Mouse (Mus musculus): ENCODE data around the gene Sipa1l2.
"Not testable (repeated sequence)": the region's sequence is repeated elsewhere in the genome, so short reads cannot be mapped to it uniquely, and the experiment has no call there.

Sipa1l2 gene

DNA sequence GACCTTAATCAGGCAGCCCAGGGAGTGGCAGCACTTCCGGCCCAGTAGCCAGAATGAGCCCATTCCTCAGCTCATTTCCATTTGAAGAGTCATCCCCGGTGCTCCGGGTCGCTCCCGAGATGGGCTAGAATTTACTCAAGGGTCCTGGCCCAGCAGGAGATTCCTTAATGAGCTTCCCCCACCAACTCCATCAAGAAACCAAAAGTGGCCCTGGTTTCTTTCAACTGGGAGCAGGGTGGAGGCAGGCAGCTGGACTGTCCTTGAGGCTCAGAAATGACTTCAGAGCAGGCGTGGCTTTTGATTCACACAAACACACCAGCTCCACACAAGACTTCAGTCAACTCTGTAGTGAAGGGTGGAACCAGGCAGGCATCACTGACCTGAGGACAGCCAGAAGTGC is 109.0 kb downstream of the Sipa1l2 start:
- no peak for DNase-seq (ENCODE audit: low spot score)

DNA sequence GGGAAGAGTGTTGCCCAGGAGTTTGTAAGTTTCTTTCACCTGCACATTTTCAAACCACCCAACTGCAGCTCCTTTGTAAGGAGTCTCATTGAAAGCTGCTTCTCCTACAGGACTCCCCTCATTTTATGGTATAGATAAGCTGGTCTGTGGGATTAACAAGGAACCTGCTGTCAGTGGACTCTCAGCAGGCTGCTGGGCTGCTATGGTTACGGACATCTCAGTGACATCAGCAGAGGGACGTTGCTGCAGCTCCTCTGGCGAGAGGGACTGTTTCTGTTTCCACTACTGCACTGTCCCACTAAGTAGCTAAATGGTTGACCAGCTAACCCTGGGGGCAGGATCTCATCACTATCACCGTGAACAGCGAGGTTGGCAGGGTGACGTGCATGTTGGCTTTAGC is 120.6 kb downstream of the Sipa1l2 start:
- DNase-seq (ENCODE audit: low spot score): no peak

DNA sequence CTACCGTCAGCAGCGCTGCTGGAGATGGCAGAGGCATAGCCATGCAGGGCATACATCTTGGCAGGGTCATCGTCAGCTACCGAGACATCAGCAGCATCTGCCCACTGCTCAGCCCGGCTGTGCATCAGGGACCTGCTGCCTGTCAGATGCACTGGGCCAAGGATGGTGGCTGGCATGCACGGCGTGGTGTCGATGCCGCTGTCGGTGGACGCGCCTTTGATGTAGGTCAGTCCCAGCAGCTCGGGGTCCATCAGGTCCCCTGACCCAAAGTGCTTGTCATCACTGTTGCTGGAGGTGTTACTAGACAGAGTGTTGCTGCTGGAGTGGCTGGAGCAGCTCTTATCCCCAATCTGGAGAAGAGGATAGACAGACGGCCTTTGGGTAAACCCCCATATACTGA is 122.1 kb downstream of the Sipa1l2 start:
- no peak for DNase-seq (ENCODE audit: low spot score)

DNA sequence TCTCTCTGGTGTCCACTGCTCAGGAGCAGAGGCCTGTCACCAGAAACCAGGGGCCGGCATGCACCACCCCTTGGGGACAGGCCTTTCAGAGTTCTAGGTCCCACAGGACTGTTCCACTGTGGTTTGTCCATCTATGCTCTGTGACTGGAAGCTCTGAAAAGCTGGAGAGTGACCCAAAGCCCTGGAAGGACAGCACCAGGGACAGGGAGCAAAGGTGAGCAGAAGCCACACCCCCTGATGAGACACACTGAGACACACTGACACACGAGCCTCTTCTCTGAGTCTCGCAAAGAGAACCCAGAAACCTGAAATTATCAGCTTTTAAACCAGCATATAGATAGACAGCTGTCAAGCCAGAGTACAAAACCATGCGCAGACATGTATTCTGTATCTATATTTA is 123.4 kb downstream of the Sipa1l2 start:
- no peak for DNase-seq (ENCODE audit: low spot score)

DNA sequence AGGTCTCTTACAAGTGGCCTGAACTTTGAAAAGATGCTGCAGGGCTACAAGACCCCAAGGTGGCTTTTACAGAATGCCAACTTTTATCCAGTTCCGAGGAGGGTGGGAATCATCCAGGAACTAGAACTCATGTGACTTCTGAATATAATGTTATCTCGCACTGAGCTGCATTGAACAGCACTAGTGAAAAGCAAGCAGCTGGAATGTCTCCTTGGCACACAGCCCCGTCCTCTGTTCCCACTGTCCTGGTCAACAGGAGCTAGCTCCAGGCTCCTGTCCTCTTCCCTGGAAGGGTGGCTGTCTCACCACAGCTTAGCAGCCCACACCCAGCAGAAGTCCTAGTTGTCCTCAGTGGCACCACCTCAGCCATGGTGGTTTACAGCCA is 124.4 kb downstream of the Sipa1l2 start:
- DNase-seq (ENCODE audit: low spot score): peak; percentile 62

DNA sequence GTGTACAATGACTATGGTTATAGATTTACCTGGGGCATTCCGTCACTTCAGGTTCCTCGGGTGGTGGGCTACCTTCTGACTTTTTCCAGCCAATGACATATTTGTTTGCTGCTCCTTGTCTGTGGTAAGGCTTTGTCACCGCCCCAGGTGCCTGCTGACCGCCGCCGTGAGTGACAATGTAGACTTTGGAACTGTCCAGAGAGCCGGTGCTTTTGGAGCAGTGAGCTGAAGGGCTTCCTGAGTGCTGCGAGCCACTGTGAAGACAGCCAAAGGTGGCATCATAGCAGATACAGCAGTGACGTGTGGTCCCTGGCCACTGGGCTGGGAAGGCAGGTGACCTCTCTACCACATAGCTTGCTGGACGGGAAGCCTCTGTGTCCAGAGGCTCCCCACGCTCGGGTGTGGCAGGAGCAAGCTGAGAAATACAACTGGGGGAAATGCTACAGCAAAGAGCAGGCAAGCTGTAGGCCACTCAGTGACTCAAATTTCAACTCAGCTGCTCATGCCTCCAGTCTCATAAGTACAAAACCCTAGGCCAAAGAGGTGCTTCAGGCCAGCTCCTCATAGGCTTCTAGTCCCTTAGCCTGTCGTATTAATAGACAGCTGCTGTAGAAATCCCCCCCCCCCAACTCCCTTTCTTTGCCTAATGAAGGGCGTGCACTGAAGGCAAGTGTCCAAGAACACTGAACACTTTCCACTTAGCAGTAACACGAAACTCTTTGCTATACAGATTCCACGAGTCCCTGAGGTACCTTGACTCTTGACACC is 125.0 kb downstream of the Sipa1l2 start:
- DNase-seq (ENCODE audit: low spot score): no peak

DNA sequence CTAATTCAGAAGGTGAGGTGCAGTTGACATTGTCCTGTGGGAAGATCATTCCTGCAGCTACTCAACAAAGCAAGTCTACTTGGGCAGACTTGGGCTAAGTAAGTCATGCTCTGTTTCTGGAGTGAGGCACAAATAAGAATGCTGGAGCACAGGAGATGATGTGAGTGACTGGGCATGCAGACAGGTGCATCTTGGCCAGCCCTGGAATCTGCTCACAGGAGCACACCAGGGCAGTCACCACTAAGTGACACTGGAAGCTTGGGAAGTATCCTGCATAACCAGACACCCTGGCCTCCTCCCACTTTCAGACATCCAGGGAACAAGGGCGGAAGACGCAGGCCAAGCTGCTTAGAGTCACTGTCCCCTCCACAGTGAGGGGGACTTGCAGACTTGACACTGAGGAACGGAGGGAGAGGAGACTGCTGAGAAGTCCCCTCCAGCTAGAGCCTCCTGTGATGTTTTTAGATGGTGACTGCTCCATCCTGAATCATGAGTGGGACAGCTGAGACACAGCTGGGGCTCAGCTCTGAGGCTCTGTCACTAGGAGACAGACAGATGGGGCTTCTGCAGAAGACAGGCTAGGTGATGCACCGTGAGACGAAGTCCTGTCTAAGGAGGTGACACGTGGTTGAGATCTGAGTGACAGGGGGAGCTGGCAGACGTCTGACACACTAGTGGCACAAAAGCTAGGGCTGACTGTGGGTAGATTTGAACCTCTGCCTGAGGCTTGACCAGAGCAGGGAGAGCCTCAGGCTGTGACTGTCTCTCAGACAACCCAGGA is 134.1 kb downstream of the Sipa1l2 start:
- DNase-seq (ENCODE audit: low spot score): no peak

DNA sequence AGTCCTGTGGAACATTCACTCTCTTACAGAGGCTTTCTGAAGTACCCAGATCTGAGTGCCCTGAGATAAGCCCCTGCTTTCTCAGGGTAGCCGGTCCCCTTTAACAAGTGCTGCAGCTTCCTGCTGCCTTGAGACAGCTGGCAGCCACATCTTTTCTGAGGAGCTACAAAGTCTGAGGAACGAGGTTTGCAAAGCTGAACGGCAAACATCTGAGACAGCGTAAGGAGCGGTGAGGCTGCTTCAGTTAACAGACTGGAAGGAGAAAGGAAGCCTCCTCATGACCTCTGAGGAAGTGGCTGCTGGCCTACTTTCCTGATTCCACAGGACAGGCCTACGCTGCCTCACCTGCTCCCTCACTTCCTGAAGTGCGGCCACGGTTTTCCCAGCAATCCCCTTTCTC is 135.5 kb downstream of the Sipa1l2 start:
- no peak for DNase-seq (ENCODE audit: low spot score)

DNA sequence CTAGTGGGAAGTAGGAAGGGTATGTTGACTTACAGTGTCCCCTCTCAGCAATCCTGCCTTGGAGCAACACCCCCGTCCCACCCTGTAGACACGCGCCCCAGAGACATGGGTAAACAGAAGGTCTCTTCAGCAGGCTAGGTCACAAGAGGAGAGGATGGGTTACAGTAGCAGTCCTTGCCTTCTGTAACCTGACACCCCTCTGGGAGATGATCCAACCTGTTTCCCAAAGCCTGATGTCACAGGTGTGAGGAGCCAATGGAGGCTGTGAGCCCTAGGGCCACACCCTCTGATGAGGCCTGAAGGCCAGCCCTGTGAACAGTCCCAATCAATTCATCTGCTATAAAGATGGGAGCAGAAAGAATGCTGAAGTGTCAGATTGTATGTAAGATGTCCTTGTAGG is 138.3 kb downstream of the Sipa1l2 start:
- no peak for DNase-seq (ENCODE audit: low spot score)

DNA sequence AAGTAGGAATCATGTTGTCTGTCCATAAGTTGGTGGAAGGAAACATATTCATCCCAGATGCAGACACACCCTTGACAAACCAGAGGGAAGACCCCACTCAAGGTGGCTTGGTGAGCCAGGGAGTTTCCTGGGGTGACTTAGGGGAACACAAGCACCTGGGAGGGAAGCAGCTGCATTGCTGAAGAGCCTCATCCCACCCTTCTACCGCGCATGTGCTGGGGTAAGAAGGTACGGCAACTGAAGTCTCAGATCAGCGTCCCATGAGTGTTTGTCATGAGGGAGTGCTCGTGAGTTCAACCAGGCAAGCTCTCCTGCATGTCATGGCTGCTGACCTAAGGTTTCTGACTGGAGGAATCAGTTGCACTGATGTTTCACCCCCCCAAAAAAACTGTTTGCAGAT is 138.8 kb downstream of the Sipa1l2 start:
- DNase-seq (ENCODE audit: low spot score): no peak

DNA sequence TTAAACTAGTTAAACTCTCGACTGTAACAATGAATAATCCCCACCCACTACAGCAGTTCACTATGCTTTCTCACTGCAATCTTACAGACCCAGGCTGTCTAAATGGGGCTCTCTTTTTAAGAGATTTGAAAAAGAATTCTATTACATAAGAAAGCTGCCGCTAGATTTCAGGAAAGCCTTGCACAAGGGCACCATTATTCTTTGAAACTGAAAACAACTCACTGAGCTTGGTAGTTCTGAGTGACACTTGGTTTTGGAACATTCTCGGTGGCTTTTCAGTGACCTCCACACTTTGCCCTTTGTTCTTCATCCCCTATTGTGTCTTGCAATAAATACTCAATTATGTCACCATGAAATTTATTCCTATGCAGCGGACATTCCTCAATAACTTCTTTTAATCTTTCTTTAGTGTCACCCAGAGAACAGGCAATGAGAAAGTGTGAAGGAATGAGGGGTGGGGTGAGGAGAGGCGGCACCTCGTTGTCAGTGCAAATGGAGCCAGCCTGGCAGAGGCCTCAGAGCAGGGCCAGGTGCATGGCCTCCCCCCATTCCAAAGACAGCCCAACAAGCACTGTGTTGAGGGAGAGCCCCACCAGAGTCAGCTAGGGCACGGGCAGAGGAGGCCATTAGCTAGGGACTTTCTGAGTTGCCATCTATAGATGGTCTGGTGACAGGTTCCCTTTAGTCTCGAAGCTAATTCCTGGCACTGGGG is 140.5 kb downstream of the Sipa1l2 start:
- DNase-seq (ENCODE audit: low spot score): no peak

DNA sequence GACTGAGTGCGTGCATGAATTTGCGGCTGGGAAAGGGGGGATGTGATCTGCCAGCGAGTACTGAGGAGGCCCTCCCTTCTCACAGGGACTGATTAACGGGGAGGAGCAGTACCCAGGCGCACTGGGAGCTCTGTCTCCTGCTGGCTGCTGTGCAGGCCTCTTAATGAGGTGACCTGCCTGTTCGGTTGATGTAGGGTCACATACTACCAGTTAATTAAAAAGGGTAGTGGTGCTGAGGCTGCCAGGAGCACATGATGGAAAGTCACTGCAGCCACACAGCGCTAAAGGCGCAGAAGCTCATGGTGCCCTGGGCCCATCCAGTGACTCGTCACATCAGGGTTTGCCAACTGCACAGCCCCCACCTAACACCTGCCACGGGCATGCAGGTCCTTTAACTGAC is 145.7 kb downstream of the Sipa1l2 start:
- DNase-seq (ENCODE audit: low spot score): no peak

DNA sequence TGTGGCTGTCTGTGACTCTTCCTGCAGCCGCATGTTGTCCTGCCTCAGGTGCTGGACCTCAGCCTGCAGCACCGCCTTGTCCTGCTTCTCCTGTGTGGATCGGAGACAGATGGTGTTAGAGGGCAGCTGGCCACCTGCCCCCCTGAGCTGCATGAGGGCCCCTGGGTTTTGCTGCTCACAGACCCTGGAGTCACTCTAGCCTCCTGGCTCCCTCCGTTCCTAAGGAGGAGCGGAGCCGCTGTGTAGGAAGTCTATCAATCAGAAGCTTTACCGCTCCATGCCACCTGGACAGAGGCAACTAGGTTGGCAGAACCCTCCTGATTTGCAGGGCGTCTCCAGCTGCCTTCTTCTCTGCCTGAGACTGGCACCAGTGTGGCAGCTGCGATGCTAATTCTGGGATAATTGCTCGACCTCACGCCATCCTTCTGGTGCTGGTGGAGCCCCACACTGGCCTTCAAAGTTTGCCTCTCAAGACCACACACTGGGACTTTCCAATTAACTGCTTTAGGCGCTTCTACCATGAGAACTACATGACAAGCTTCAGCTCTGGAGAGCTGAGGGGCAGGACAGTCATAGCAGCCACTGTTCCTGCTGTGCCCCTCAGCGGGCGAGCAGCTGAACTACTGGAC is 150.3 kb downstream of the Sipa1l2 start:
- no peak for DNase-seq (ENCODE audit: low spot score)

DNA sequence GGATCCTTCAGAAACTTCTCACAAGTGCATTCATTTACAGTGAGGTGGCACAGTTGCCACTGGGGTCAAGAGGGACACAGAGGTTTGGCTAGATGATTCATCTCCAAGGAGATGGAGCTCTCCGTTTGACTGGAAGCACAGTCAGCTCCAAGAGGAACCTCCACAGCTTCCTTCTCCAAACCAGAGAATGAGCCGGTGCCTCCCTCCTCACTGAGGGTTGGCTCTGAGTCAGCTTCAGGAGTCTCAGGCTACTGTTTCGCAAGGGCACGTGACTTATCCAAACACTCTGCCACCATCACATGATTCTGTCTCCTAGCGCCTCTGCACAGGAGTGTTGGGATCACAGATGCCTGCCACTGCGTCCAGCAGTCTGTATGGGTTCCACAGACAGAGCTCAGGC is 153.5 kb downstream of the Sipa1l2 start:
- DNase-seq (ENCODE audit: low spot score): peak; percentile 84

DNA sequence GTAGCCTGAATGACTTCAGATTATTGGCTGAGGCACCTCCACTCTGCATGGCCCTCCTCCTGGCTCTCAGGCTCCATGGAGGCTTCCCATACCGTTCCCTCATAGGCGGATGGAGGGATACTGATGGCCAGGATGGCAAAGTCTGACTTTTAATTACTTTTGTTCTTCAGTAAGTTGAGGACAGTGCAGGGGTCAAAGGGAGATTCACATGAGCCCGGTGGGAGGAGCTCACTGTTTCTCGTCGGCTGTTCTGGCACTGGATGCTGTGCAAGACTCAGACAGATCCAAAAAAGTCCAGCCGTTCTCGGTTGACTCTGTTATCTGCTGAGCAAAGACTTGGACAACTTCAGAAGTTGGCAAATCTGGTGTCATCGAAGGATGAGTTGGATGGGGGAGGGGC is 155.0 kb downstream of the Sipa1l2 start:
- DNase-seq (ENCODE audit: low spot score): no peak

DNA sequence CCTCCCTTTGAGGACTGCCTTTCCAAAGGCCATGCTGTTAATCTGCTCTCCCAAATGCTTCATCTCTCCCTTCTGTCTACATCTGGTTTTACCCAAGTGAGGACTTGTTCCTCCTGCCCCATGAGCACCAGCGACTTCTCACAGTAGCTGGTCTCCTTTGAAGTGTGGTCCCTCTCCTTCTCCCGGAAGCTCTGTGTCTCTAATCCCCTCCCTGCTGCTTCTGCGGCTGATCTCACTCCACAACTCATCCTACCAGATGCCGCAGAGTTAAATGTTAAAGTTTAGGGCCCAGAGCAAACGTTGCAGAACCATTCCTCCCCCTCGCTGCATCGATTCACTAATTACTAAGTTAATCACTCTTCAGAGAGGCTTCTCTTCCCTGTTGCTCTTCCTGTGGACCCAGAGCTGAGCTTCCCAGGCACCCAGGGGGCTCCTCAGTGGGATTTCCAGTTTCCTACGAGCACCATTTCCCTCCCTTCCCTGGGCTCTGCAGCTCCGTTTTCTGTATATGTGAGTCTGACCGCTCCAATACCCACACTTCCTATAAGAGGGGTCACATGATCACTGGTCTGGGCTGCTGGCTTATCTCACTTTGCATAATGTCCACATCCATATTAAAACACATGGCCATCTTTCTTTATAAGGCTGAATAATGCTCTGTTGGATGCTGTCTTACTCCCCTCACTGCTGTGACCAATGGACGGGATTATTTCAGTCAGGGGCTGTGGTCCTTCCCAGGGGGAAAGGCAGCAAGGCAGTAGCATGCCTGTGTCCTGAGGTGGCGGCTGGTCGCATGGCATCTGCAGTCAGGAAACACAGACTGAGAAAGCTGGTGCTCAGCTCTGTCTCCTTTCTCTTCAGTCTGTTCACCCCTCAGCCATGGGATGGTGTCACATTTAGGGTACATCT is 156.4 kb downstream of the Sipa1l2 start:
- DNase-seq (ENCODE audit: low spot score): no peak

DNA sequence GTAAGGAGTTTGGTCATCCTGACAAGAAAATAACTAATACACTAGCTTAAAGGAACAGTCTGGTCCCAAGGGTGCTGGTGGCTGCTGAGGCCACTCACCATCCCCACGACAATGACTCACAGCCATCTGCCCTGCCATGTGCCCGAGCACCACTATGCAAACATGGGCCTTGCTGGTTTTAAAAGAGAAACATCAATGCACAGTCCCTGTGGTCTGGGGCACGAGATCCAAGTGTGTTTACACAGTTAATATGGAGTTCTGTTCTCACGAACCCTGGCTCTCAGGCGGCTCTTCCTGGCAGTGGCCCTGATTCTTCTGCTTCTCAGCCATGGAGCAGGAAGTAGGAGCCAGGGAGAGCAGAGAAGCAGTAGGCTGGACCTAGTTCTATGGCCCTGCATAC is 159.0 kb downstream of the Sipa1l2 start:
- no peak for DNase-seq (ENCODE audit: low spot score)

DNA sequence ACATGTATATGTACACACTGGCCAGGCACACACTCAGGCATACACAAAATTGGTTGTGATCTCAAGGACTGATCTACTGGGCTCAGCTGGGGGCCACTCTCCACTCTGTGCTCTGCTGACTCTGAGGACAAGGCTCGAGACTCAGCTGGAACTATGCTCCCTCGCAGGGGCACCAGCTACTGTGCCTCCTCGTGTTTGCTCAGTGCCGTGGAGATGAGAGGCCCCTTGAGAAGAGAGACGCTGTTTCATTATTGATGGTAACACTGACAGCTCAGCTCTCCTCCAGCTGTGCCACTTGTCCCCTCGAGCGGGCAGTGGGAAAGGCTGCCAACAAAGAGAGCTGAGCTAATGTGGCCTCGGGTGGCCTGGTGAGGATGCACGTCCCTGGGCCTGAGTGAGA is 161.9 kb downstream of the Sipa1l2 start:
- DNase-seq (ENCODE audit: low spot score): no peak

DNA sequence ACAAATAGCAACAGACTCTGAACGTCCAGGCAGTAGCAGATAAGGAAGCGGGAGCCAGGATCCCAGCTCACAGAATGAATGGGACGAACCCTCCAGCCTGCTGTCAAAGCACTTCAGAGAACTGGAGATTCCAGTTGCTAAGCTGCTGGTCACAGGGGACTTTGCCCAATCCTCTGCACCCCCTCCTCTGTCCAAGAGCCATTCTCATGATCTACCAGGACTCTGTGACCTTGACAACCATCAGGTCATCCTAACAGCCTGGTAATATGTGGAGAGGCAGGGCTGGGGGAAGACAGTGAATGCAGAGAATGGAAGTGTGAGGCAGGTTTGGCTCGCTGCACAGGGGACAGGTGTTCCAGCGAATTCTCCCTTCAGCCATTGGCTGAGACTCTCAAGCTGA is 163.2 kb downstream of the Sipa1l2 start:
- DNase-seq (ENCODE audit: low spot score): no peak

DNA sequence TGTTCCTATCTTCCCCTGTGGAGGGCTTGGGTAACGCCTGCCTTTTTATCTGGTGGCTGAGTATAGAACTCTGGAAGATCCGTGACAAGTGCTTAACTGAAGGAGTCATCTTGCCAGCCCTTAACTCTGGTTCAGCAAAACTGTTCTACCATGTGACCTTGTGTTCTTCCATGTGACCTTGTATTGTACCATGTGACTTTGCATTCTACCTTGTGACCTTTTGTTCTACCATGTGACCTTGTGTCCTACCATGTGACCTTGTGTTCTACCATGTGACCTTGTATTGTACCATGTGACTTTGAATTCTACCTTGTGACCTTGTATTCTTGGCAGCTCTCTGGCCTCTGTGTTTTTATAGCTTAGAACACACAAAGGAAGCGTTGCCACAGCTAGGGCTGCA is 168.3 kb downstream of the Sipa1l2 start:
- DNase-seq (ENCODE audit: low spot score): no peak

DNA sequence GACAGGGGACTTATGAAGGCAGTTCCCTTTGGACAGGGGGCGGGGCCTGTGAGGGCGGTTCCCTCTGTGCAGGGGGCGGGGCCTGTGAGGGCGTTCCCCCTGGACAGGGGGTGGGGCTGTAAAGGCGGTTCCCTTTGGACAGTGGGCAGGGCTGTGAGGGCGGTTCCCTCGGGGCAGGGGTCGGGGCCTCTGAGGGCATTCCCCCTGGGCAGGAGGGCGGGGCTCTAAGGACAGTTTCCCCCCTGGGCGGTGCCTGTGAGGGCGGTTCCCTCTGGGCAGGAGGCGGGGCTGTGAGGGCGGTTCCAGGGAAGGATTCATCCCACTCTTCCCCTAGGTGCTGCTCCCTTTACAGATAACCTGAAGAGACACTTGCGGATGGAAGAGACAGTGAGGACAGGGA is 171.6 kb downstream of the Sipa1l2 start:
- DNase-seq (ENCODE audit: low spot score): no peak

DNA sequence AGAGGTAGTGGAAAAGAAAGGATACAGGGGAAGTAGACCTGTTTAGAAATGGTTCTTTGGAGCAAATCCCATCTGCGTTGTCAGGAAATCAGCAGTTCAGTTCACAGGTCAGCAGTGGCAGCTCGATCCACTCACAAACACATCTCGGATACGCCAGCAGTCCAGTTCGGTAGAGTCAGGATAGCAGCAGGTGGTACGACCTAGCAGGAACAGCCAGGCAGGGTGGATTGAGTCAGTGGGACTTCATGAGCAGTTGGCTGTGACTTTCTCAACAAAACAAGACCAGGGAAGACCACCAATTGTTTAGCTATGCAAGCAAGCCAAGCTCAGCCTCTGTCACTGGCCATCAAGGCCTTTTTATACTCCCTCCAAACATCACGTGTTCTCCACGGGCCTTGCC is 173.9 kb downstream of the Sipa1l2 start:
- DNase-seq (ENCODE audit: low spot score): not testable (repeated sequence)
